ENCODE assay signal across 7 mouse cellular contexts in genomic region chr15:94403461-94404070, GRCm38 (mm10).
DNase-seq lines count a peak whose midpoint lies in the region; ATAC-seq and TF ChIP-seq lines count a peak whose summit lies in the region.

No protein-coding gene starts in this region.

- TF ChIP-seq CTCF in liver, adult 2 months (IDR thresholded peaks at IDR 0.05; ENCODE audit: low read depth, low read length) = no peak
- TF ChIP-seq CTCF in stomach, postnatal 0 days (IDR thresholded peaks at IDR 0.05; ENCODE audit: low read depth) = no peak

- no peak for TF ChIP-seq EP300 in stomach, postnatal 0 days (optimal IDR thresholded peaks at IDR 0.05)

- H3K4me2 ChIP-seq in heart, embryonic 13.5 days = peak overlapping the region; percentile 98
- peak overlapping the region; percentile 77 for H3K4me2 ChIP-seq in liver, embryonic 15.5 days
- peak overlapping the region; percentile 90 for H3K4me2 ChIP-seq in stomach, postnatal 0 days (replicated peaks; ENCODE audit: low read depth)

- H3K9ac ChIP-seq in liver, adult 2 months (ENCODE audit: low read depth, low read length) = no peak overlapping the region
- peak overlapping the region; percentile 83 for H3K9ac ChIP-seq in heart, embryonic 13.5 days
- no peak overlapping the region for H3K9ac ChIP-seq in liver, embryonic 15.5 days
- H3K9ac ChIP-seq in stomach, postnatal 0 days (ENCODE audit: low read length) = peak overlapping the region; percentile 52

- H3K9me3 ChIP-seq in embryonic facial prominence, embryonic 10.5 days = no peaks in the 10 kb centered on the region
- H3K9me3 ChIP-seq in heart, embryonic 13.5 days = no peaks in the 10 kb centered on the region
- no peaks in the 10 kb centered on the region for H3K9me3 ChIP-seq in liver, embryonic 15.5 days (replicated peaks)
- H3K9me3 ChIP-seq in stomach, postnatal 0 days (ENCODE audit: control insufficient read depth, low read length) = no peaks in the 10 kb centered on the region

- no peak for TF ChIP-seq POLR2A in liver, adult 2 months (IDR thresholded peaks at IDR 0.05; ENCODE audit: extremely low read depth, insufficient read depth, low read length)

- H3K27me3 ChIP-seq in liver, adult 2 months (ENCODE audit: control insufficient read depth, insufficient read depth, low read length) = peaks cover 7% of the 10 kb centered on the region
- H3K27me3 ChIP-seq in embryonic facial prominence, embryonic 10.5 days (replicated peaks; ENCODE audit: low read depth, poor library complexity, severe bottlenecking) = peaks cover 41% of the 10 kb centered on the region
- H3K27me3 ChIP-seq in heart, embryonic 13.5 days (replicated peaks) = peaks cover 48% of the 10 kb centered on the region
- peaks cover 51% of the 10 kb centered on the region for H3K27me3 ChIP-seq in liver, embryonic 15.5 days
- H3K27me3 ChIP-seq in stomach, postnatal 0 days (ENCODE audit: control insufficient read depth, insufficient read depth, low read length) = no peaks in the 10 kb centered on the region

- no peaks in the 10 kb centered on the region for H3K79me2 ChIP-seq in liver, adult 2 months (ENCODE audit: control insufficient read depth, insufficient read depth, low read length)

- ATAC-seq in heart, embryonic 13.5 days (ENCODE audit: extremely low read depth, insufficient number of reproducible peaks, low FRiP score, low TSS enrichment) = no peak
- no peak for ATAC-seq in liver, embryonic 15.5 days (ENCODE audit: insufficient read depth)
- ATAC-seq in stomach, postnatal 0 days (ENCODE audit: low FRiP score, low TSS enrichment) = peak; percentile 51

- no peak for DNase-seq in liver, adult 2 months (ENCODE audit: extremely low read depth, low read depth, low spot score)
- no peak for DNase-seq in liver
- peak; percentile 36 for DNase-seq in embryonic facial prominence, embryonic 10.5 days (ENCODE audit: low spot score)
- no peak for DNase-seq in stomach, postnatal 0 days (ENCODE audit: low spot score)
- no peak for DNase-seq in lung, postnatal 4 days

- peak overlapping the region; percentile 27; the same call in 1 of the 2 replicates for H3K4me3 ChIP-seq in liver, adult 2 months (ENCODE audit: insufficient read depth, low read depth, low read length)
- H3K4me3 ChIP-seq in embryonic facial prominence, embryonic 10.5 days = peak overlapping the region; percentile 69
- peak overlapping the region; percentile 71 for H3K4me3 ChIP-seq in heart, embryonic 13.5 days
- H3K4me3 ChIP-seq in liver, embryonic 15.5 days (replicated peaks) = peak overlapping the region; percentile 51
- peak overlapping the region; percentile 57 for H3K4me3 ChIP-seq in stomach, postnatal 0 days (ENCODE audit: low read depth, low read length)

- no peak overlapping the region for H3K27ac ChIP-seq in liver, adult 2 months (replicated peaks; ENCODE audit: insufficient read depth, low read depth, low read length)
- peak overlapping the region; percentile 85 for H3K27ac ChIP-seq in embryonic facial prominence, embryonic 10.5 days (replicated peaks)
- H3K27ac ChIP-seq in heart, embryonic 13.5 days (replicated peaks) = no peak overlapping the region
- H3K27ac ChIP-seq in liver, embryonic 15.5 days (replicated peaks) = no peak overlapping the region
- no peak overlapping the region for H3K27ac ChIP-seq in stomach, postnatal 0 days (replicated peaks)

- no peaks in the 10 kb centered on the region for H3K4me1 ChIP-seq in liver, adult 2 months (ENCODE audit: control insufficient read depth, insufficient read depth, low read length)
- peaks cover 25% of the 10 kb centered on the region for H3K4me1 ChIP-seq in embryonic facial prominence, embryonic 10.5 days
- peaks cover 11% of the 10 kb centered on the region for H3K4me1 ChIP-seq in heart, embryonic 13.5 days
- H3K4me1 ChIP-seq in liver, embryonic 15.5 days (replicated peaks) = no peaks in the 10 kb centered on the region; the same call in 1 of the 2 replicates
- no peaks in the 10 kb centered on the region for H3K4me1 ChIP-seq in stomach, postnatal 0 days (replicated peaks; ENCODE audit: control insufficient read depth, insufficient read depth)

- H3K36me3 ChIP-seq in liver, adult 2 months (ENCODE audit: control insufficient read depth, insufficient read depth, low read length) = no peaks in the 10 kb centered on the region
- no peaks in the 10 kb centered on the region for H3K36me3 ChIP-seq in embryonic facial prominence, embryonic 10.5 days (replicated peaks)
- no peaks in the 10 kb centered on the region for H3K36me3 ChIP-seq in heart, embryonic 13.5 days
- H3K36me3 ChIP-seq in liver, embryonic 15.5 days (replicated peaks) = no peaks in the 10 kb centered on the region
- H3K36me3 ChIP-seq in stomach, postnatal 0 days (ENCODE audit: control insufficient read depth, insufficient read depth, low read length) = no peaks in the 10 kb centered on the region

- 2% methylated on average over 34 of the region's 34 CpGs for WGBS in liver, adult 2 months
- WGBS in embryonic facial prominence, embryonic 10.5 days = 2% methylated on average over 34 of the region's 34 CpGs
- 2% methylated on average over 34 of the region's 34 CpGs for WGBS in heart, embryonic 13.5 days
- WGBS in liver, embryonic 15.5 days (ENCODE audit: insufficient replicate concordance) = 2% methylated on average over 34 of the region's 34 CpGs
- WGBS in stomach, postnatal 0 days = 1% methylated on average over 34 of the region's 34 CpGs

Comparison
In these comparisons a context has a peak if more than half of its experiments do, and no peak if none do; other contexts are left out.
1. H3K9ac ChIP-seq: peak in heart, embryonic 13.5 days (single experiment) and stomach, postnatal 0 days (single experiment); none in liver, adult 2 months (single experiment) and liver, embryonic 15.5 days (single experiment).
2. Peak in every context shown above with its lines, with median percentiles within 50 percentile points of each other: H3K4me3 ChIP-seq and H3K4me2 ChIP-seq.